Mouse (Mus musculus) urinary bladder, postnatal 14 days (tissue): ENCODE data around the gene Esrrg.

ENCODE experiments used
- DNase-seq: peaks from one replicate; pipeline ENCODE4 v3.0.0; 2021; ENCODE audit warnings: low spot score

Gene Esrrg

DNA sequence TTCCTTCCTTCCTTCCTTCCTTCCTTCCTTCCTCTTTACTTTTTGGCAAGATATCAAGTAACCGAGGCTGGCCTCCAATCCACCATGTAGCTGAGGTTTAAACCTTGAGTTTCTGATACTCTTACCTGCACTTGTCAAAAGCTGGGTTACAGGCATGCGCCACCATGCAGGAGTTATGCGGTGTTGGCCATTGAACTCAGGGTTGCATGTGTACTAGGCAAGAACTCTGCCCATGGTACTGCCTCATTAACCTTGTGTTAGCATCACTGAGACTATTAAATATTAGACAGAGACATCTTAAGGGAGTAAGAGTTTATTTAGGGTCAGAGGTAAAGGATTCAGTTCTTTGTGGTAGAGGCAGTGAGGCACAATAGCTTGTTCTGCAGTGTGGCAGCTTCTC is 161.6 kb downstream of the Esrrg start:
- DNase-seq = no peak

DNA sequence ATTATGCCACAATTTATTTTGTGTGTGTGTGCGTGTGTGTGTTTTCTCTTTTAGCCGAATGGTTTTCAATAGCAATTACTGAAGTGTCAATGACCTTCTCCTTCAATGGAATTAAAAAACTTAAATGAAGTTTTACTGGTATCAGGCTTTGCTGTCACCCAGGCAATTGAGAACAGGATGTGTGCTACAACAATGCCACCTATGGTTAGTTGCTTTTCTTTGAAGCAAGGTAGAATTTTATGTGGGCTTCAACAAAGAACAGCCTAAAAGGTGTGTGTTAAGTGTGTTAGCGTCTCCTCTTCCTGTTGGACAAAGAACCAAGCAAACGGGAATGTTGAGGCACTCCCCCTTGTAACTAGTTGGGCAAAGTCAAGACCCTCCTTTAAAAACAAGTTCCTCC is 162.5 kb downstream of the Esrrg start:
- no peak for DNase-seq

DNA sequence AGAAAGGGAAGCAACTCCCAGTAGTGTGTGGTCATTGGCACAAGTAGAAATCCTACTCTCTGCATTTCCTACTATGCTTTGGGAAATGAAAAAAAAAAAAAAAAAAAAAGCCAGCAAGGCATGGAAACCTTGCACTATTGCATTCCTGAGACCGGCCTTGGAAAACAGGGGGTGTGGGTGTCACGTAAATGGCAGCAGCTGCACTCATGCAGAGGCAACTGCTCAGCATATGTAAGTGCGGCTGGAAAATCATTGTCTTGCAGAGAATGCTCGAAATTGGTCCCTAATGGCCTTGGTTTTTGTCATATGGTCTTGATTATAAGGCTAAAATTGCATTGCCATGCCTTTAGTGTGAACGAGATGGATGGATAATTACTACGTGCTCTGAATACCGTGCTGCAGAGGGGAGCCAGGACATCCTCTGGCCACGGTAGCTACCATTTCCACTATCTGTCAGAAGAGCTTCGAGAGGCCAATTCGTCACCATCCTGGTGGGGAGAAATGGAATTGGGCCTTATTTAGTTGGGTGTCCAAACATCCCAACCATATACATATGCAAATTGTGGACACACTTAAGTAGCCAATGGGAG is 171.1 kb downstream of the Esrrg start:
- no peak for DNase-seq

- DNase-seq = no peak
These were observed 176.6 kb downstream of the Esrrg start for GRCm38 (mm10) chr1:187785226-187785625.

DNA sequence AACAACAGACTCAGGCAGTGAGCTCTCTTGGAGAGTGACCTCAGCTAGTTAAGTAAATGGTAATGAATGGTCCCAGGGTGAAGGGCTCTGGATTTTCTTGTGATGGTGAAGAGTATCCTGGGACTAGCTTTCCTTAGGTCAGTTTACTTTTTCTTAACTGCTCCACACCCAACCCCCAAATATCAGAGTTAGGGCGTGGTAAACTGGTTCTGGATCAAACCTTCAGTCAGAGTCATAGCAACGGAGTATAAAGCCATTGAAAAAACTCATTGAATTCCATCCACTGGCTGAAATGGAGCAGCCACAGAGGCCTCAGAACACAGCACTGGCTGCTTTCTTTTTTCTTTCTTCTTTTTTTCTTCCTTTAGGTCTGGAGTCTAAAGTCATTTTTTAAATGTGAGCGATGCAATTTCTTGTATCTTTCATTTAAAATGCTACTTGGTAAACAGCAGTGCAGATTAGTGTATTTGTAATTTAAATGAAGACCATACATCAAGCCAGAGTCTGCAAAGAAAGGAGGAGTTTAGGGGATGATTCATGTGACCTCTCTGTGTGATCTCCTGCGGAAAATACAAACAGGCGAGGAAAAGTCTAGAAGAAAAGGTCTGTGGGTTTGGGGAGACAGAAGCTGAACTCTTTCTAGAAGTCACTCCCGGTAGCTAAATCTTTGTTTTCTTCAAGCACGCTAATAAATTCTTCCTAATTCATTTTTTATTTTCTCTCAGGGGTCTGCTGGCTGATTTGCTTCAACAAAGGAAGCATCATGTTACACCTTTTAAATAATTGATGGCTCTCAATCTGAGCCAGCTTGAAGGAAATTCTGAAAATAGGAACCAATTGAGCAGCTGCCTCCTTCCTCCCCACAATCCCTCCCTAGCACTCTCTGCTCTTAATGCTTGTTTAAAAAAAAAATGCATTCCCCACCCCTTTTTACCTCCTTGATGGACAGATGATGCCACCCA is 178.7 kb downstream of the Esrrg start:
- no peak for DNase-seq

GRCm38 (mm10) chr1:187794240-187794930 is 185.8 kb downstream of the Esrrg start:
- no peak for DNase-seq

DNA sequence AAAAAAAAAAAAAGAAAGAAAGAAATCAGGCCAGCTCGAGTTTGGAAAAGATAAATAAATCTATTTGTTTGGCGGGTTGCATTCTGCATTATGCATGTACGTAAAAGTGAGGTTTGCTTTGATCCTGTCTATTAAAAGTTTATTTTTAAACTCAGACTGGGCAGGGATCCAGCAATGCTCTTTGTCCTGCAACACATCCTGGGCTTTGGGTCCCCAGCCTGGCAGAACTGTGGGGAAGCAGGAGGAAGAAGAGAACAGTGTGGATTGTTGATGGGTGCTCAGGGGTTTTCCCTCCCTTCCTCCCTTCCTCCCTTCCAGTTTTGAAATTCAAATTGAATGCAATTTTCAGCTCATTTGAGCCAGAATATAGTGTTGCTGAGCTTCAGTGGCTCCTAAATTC is 187.0 kb downstream of the Esrrg start:
- no peak for DNase-seq

DNA sequence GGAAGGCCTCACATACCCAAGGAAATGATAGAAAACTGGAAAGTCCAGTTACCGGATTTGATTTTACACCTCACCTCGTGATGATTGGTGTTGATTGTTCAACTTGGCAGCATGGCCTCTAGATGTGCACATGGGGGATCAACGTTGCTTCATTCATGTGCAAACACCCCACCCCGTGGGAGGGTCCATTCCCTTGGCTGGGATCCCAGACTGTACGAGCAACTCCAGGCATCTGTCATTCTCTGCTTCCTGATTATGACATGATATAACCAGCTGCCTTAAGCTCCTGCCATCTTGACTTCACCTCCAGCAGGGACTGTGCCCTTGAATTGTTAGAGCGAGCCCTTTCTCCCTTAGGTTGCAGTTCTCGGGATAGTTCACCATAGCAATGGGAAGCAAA is 190.7 kb downstream of the Esrrg start:
- DNase-seq = peak; percentile 13

GRCm38 (mm10) chr1:187800761-187801160 is 192.2 kb downstream of the Esrrg start:
- peak; percentile 3 for DNase-seq

- DNase-seq = no peak
These were observed 195.0 kb downstream of the Esrrg start for GRCm38 (mm10) chr1:187803566-187803965.

GRCm38 (mm10) chr1:187803997-187804396 is 195.4 kb downstream of the Esrrg start:
- no peak for DNase-seq

GRCm38 (mm10) chr1:187805001-187805400 is 196.4 kb downstream of the Esrrg start:
- no peak for DNase-seq

- no peak for DNase-seq
These were observed 199.1 kb downstream of the Esrrg start for GRCm38 (mm10) chr1:187807477-187808390.

DNA sequence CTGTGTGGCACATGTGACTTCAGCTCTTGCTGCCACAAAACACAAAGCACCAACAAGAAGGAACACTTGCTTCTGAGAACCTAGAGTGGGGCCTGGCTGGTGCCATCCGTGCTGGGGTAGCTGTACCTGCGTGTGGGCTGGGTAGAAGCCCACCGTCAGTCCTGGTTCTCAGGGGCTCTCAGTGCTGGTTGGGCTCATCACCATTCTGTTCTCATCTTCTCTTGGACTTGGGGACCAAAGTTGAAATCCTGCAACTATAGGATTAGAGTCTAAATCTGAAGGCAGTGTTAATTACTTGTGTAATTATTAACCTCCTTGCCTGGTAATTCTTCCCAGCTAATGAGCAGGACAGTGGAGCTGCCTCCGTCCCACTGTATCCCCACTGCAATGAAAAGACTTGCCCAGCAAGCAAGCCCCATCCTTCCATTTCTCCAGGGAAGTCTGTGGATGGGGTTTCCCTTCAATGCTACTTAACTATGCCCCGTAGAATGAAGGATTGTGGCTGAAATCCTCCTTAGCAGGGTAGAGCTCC is 199.9 kb downstream of the Esrrg start:
- DNase-seq = no peak

DNA sequence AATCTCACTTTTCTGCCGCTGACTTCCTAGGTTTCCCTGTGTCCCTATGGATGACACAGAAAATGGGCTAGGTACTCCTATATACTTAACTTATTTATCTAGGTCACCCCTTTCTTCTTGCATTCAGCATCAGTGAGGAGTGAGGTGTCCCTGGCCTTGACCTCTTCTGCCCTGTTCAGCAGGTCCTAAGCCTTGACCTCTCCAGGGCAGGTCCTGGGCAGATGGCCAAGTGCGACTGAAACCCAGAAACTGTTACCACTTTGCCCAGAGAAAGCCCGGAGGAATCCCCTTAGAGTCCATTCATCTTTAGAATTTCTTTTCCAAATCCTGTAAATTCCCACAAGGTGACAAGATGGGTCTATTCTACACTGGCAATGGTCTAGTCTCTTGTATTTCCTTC is 201.0 kb downstream of the Esrrg start:
- DNase-seq = no peak

DNA sequence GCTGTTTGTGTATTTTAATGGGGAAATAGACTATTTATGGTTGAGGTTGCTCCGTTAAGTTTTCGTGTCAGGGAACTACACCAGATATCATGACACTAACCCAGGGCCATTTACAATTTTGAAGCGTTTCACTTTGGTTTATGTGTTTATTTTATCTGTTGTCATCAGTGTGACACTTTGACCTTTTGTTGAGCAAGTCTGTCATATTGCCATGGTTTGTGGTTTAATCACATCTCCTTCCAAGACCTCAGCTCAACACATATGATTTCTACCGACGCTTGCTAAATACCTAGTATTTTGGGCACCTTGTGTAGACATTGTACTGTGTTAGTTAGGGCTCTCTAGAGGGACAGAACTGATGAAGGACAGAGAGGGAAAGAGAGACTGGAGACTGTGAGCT is 210.8 kb downstream of the Esrrg start:
- no peak for DNase-seq

- DNase-seq = no peak
These were observed 212.8 kb downstream of the Esrrg start for GRCm38 (mm10) chr1:187821368-187821811.

DNA sequence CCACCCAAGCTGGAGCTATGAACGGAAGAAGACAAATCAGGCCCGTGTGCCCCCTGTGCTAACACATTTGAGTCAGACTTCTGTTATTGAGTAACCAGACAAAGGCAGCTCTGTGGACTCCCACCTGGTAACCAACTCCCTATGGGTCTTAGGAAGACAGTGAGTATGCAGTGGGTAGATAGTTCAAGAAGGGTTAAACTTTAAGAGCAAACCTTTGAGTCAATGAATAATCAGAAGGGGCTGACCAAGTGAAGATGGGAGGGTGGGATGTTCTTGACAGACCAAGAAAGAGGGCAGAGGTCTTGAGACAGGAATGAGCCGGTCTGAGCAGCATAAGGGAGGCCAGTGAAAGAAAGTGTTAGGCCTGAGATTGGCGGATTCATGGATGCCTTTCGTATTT is 214.8 kb downstream of the Esrrg start:
- DNase-seq = no peak

DNA sequence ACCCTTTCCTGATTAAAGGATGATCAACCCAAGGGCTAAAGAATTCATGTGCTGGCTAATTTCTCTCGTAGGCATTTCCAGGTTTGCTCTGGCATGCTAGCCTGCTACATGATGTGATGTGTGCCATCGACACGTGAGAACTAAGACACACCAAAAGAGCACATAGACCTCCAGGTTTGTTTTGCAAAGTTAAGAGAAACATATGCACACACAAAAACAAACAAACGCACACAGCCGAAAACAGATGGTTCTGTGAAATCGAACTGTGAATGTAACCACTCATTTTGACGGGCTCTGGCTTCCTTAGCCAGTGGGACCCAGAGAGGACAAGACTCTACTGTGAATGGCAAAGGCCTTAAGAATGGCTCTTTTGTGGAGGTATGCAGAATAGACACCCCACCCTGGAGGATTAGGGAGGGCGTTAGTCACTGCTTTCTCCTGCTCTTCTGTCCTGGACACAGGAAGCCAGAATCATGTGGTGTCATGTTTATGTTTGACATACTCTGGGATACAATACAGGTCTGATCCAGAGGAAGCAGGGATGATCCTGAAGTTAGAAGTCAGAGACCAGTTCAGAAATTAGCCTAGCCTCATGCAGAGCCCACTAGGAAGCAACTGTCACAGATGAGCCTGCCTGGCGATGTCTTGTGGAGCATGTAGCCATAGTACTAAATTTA is 217.0 kb downstream of the Esrrg start:
- no peak for DNase-seq

- DNase-seq = no peak
These were observed 217.5 kb downstream of the Esrrg start for GRCm38 (mm10) chr1:187826140-187826539.

GRCm38 (mm10) chr1:187826869-187827268 is 218.3 kb downstream of the Esrrg start:
- DNase-seq = no peak
